Mouse (Mus musculus) kidney, embryonic 15.5 days (tissue): ENCODE measurements around the gene Ncor2. TPM values are rescaled to one million over a fixed set of nuclear protein-coding genes. Genes with fewer than 3 reads are reported as not detected.
A peak's percentile ranks its signal among the peaks of the same experiment; 100 is the strongest.

Source experiments
- ATAC-seq: fragments of 200-750 bp; cut with Nextera tagmentation; replicated peaks from 2 replicates; pipeline ENCODE4 v1.8.0; 2017; ENCODE audit warnings: moderate TSS enrichment; ENCODE audit not compliant: low FRiP score
- H3K27ac ChIP-seq: fragments of 300-500 bp; sonication (generic); 2 replicates; pipeline ENCODE4 v1.5.1; 2015; ENCODE audit warnings: mild to moderate bottlenecking, inconsistent platforms
- H3K27me3 ChIP-seq: fragments of 300-500 bp; sonication (generic); 2 replicates; pipeline ENCODE4 v1.6.1; 2015; ENCODE audit warnings: inconsistent platforms
- H3K36me3 ChIP-seq: fragments of 300-500 bp; sonication (generic); 2 replicates; pipeline ENCODE4 v1.6.1; 2015; ENCODE audit warnings: inconsistent platforms
- H3K4me1 ChIP-seq: fragments of 300-500 bp; sonication (generic); 2 replicates; pipeline ENCODE4 v1.6.1; 2015; ENCODE audit warnings: inconsistent platforms
- H3K4me2 ChIP-seq: fragments of 300-500 bp; sonication (generic); 2 replicates; pipeline ENCODE4 v1.6.1; 2015; ENCODE audit warnings: moderate library complexity, mild to moderate bottlenecking, inconsistent platforms
- H3K4me3 ChIP-seq: fragments of 300-500 bp; sonication (generic); replicated peaks from 2 replicates; pipeline ENCODE4 v1.5.1; 2015; ENCODE audit warnings: mild to moderate bottlenecking, inconsistent platforms
- H3K9ac ChIP-seq: fragments of 300-500 bp; sonication (generic); 2 replicates; pipeline ENCODE4 v1.6.1; 2015; ENCODE audit warnings: mild to moderate bottlenecking, inconsistent platforms
- H3K9me3 ChIP-seq: fragments of 300-500 bp; sonication (generic); replicated peaks from 2 replicates; pipeline ENCODE4 v1.6.1; 2016; ENCODE audit warnings: inconsistent platforms
- WGBS: fragments of 180-500 bp; shearing (Covaris S2); methylation state at CpG from one replicate; pipeline ENCODE4 v1.1.7; 2015; ENCODE audit warnings: mixed read lengths; 5-methylcytosine and 5-hydroxymethylcytosine counted together
- polyA plus RNA-seq: library from polyadenylated mRNA; unstranded; fragments of >200 nt; fragmentation: Nextera tagmentation; extraction: Ambion mirVana; gene quantifications from 2 replicates; pipeline ENCODE4 v1.2.1, GENCODE M21; 2015

The Ncor2 gene
- polyA plus RNA-seq, 1 experiment from 2014 or later: 28.8 TPM

DNA sequence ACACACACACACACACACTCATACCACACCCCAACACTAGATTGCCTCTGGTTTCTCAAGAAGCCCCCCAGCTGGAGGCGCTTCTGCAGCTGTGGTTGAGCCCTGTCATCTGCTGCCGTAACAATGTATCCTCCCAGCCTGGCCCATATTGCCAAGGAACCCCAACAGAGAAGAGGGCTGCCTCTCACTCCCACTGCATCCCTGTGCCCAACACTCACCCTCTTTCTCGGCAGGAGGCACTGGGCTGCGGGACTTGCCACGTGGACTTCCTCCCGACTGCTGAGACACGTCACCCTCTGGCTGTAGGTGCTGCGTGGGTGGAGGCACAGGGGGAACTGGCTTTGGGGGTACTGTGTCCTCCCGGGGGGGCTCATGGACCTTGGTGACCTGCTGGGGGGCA is 137.4 kb downstream of the Ncor2 start:
- no peaks in the 10 kb centered on the region for H3K27me3 ChIP-seq
- H3K4me2 ChIP-seq: no peak overlapping the region
- 77% methylated on average over 9 of the region's 9 CpGs for WGBS
- H3K27ac ChIP-seq: 0 out of 2 replicates have a peak overlapping the region, but pooled peaks have one; percentile 18
- H3K4me1 ChIP-seq: peaks cover 36% of the 10 kb centered on the region
- no peak for ATAC-seq
- no peak overlapping the region for H3K4me3 ChIP-seq
- peaks cover 92% of the 10 kb centered on the region for H3K36me3 ChIP-seq
- H3K9me3 ChIP-seq: no peaks in the 10 kb centered on the region
- H3K9ac ChIP-seq: no peak overlapping the region

DNA sequence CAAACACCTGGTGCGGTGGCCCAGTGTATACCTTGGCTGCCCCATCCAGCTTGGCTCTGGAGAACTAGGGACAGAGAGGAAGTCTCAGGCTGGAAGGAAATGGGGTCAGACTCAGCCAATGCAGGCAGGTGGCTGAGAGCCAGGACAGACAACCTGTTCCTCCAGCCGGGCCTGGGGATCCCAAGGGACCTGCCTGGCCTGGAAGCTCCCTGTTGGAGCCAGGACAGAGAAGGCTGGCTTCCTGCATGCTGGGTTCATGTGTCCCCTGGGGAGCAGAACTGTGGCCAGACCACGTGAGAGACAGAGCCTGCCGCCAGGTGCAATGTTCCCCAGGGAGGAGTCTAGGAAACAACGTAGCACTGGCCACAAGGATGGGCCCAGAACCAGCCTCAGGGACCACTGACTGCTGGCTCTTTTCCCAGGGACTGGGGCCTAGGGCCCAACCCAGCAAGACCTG is 138.9 kb downstream of the Ncor2 start:
- WGBS: 60% methylated on average over 5 of the region's 5 CpGs
- H3K27ac ChIP-seq: peak overlapping the region; percentile 51; the same call in 1 of the 2 replicates
- no peak overlapping the region for H3K4me2 ChIP-seq
- peaks cover 26% of the 10 kb centered on the region for H3K4me1 ChIP-seq
- no peaks in the 10 kb centered on the region for H3K9me3 ChIP-seq
- no peaks in the 10 kb centered on the region for H3K27me3 ChIP-seq
- no peak overlapping the region for H3K9ac ChIP-seq
- peaks cover 93% of the 10 kb centered on the region for H3K36me3 ChIP-seq
- no peak overlapping the region for H3K4me3 ChIP-seq
- ATAC-seq: no peak

DNA sequence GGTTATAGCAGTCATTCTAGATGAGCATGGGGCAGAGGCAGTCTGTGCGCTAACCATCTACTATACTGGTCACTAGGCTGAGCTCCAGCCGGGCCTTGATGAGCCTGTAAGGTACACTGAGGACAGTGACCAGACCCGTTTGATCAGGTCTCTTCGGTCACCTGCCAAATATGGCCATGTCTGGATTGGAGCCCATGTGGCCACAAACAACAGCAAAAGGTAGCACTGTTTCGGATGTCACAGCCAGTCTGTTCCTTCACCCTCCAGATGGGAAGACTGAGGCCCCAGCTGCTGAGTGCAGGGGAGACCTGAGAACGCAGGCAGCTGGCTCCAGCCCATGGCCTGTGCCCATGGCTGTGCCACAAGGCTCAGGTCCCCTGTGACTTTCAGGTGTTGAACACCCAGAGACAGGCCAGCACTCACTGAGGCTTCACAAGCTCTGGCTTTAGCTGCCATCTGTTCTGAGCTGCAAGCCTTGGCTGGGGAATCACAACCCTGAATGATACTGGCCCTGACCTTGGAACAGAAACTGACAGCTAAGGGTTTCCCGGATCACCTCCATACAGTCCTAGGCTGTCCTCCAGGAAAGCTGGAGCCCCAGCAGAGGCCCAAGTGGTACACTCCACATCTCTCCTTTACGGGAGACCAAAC is 139.5 kb downstream of the Ncor2 start:
- no peak overlapping the region for H3K27ac ChIP-seq
- no peak overlapping the region for H3K9ac ChIP-seq
- H3K4me2 ChIP-seq: no peak overlapping the region
- H3K4me3 ChIP-seq: no peak overlapping the region
- no peaks in the 10 kb centered on the region for H3K9me3 ChIP-seq
- 86% methylated on average over 8 of the region's 8 CpGs for WGBS
- peaks cover 93% of the 10 kb centered on the region for H3K36me3 ChIP-seq
- peaks cover 26% of the 10 kb centered on the region for H3K4me1 ChIP-seq
- no peak for ATAC-seq
- no peaks in the 10 kb centered on the region for H3K27me3 ChIP-seq

DNA sequence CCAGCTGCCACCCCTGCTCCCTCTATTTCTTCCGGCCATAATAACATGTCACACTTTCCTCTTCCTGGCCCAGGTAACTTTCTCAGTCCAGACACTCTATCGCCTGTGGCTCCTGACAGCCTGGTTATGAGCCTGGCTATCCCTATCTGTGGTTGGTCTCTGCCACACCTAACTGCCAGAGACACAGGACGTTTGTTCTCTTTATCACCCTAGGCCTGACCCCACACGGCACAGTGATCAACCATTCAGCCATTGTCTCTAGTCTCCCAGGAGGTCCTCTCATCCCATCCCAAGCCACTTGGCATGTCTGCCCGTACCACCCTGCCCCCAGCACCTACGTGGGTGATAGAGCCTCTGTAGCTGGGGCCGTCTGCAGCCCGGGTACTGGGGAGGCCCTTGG is 142.5 kb downstream of the Ncor2 start:
- 86% methylated on average over 8 of the region's 8 CpGs for WGBS
- no peak for ATAC-seq
- Histone ChIP-seq H3K4me3 (no peak overlapping the region), H3K9ac (no peak overlapping the region), H3K4me2 (no peak overlapping the region), H3K27ac (no peak overlapping the region), H3K27me3 (no peaks in the 10 kb centered on the region), H3K9me3 (no peaks in the 10 kb centered on the region), H3K4me1 (peaks cover 18% of the 10 kb centered on the region), H3K36me3 (peaks cover 96% of the 10 kb centered on the region)

DNA sequence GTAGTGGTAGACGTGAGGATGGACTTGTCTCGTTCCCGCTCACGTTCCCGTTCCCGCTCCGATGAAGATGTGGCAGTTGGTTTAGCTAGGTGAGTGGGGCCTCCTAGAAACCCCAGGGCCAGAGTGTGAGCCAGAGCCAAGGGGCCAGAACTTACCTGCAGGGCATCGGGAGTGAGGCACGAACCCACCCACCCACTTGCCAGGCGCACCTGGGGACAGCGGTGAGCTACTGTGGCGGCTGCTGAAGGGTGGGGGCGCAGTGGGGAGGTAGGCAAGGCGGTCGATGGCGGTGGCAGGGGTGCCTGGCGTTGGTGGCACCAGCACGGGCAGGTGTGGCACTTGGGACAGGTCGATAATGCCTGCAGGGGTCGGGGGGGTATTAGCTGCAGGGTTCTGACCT is 150.1 kb downstream of the Ncor2 start:
- Histone ChIP-seq H3K27me3 (no peaks in the 10 kb centered on the region), H3K27ac (no peak overlapping the region), H3K4me2 (no peak overlapping the region), H3K4me1 (no peaks in the 10 kb centered on the region), H3K9me3 (no peaks in the 10 kb centered on the region), H3K9ac (no peak overlapping the region), H3K36me3 (peaks cover 100% of the 10 kb centered on the region), H3K4me3 (no peak overlapping the region)
- ATAC-seq: no peak
- 95% methylated on average over 20 of the region's 20 CpGs for WGBS

DNA sequence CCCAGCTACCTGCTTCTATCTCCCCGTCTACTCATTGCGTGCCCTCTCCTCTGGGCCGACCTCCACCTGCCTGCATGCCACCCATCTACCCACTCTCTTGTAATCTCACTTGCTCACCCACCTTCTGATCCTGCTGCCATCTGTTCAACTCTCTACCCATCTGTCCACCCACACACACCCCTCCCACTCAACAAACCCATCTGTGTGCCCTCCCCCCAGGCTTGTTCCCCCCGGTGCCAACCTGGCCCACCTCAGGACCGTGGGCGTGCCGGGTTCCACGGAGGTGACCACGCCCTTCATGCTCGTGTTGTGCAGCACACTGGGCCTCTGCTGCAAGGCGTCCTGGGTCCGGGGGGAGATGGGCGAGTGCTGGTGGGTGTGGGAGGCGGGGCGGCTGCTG is 150.6 kb downstream of the Ncor2 start:
- H3K36me3 ChIP-seq: peaks cover 100% of the 10 kb centered on the region
- H3K27ac ChIP-seq: no peak overlapping the region
- no peak overlapping the region for H3K9ac ChIP-seq
- 92% methylated on average over 15 of the region's 15 CpGs for WGBS
- H3K27me3 ChIP-seq: no peaks in the 10 kb centered on the region
- H3K4me2 ChIP-seq: no peak overlapping the region
- no peaks in the 10 kb centered on the region for H3K9me3 ChIP-seq
- no peak for ATAC-seq
- H3K4me3 ChIP-seq: no peak overlapping the region
- H3K4me1 ChIP-seq: no peaks in the 10 kb centered on the region

DNA sequence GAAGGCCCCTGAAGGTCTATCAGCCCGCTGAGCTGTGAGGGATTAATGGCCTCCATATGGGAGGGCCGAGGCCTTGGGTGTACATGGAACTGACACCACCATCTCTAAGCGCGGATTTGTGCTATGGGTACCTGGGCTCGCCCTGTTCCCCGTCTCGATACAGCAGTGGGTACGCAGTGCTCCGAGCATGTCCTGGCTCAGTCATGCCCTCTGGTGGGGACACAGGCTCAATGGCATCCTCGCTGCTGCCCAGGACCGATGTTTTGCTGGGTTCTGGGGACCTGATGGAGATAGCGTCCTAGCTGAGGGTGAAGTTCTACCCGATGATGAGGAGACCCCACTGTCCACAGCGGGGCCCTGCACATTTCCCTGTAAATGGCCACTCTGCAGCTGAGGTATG is 155.0 kb downstream of the Ncor2 start:
- Histone ChIP-seq H3K36me3 (peaks cover 84% of the 10 kb centered on the region), H3K27me3 (no peaks in the 10 kb centered on the region), H3K4me3 (no peak overlapping the region), H3K9me3 (no peaks in the 10 kb centered on the region), H3K9ac (no peak overlapping the region), H3K4me2 (no peak overlapping the region), H3K27ac (no peak overlapping the region), H3K4me1 (0 out of 2 replicates have a peak, but pooled peaks cover 6% of the 10 kb centered on the region)
- ATAC-seq: no peak
- 86% methylated on average over 14 of the region's 14 CpGs for WGBS

DNA sequence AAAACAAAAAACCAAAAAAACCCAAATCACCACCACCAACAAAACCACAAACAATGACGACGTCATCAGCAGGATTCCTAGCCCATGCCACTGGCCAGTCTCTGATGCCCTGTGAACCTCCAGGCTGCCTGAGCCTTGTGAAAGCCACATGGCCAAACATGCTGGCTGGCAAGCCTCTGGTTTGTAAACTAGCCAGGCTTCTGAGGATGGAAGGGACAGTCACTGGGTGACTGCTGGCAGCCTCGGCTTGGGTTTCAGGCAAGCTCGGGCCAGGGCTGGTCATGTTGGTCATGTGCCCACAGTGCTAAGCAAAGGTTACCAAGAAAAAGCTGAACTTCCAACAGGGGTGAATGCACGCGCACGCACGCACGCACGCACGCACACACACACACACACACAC is 157.7 kb downstream of the Ncor2 start:
- 77% methylated on average over 11 of the region's 11 CpGs for WGBS
- Histone ChIP-seq H3K4me1 (peaks cover 15% of the 10 kb centered on the region), H3K27ac (no peak overlapping the region), H3K36me3 (peaks cover 84% of the 10 kb centered on the region), H3K9me3 (no peaks in the 10 kb centered on the region), H3K27me3 (no peaks in the 10 kb centered on the region), H3K4me2 (no peak overlapping the region), H3K4me3 (no peak overlapping the region), H3K9ac (no peak overlapping the region)
- ATAC-seq: no peak

DNA sequence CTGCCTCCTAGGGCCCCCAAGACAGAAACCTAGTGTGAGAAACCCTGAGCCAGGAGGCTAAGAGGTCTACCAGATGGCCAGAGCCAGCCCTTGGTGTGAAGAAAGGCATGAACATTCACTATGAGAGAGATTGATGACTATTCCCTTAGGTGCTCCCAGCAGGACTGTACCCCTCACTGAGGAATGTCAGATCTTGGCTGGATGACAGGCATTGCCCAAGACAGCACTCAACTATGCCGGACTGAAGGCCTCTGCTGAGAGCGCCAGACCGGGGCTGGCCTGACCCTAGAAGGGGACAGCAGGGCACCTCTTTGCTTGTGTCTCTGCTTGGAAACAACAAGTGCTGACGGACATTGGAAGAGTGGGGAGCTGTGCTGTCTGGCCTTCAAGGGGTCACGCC is 159.9 kb downstream of the Ncor2 start:
- H3K4me1 ChIP-seq: peaks cover 15% of the 10 kb centered on the region
- ATAC-seq: 0 out of 2 replicates have a peak, but pooled peaks have one; percentile 6
- no peaks in the 10 kb centered on the region for H3K9me3 ChIP-seq
- WGBS: 78% methylated on average over 5 of the region's 5 CpGs
- no peak overlapping the region for H3K9ac ChIP-seq
- no peaks in the 10 kb centered on the region for H3K27me3 ChIP-seq
- peaks cover 79% of the 10 kb centered on the region for H3K36me3 ChIP-seq
- H3K4me2 ChIP-seq: no peak overlapping the region
- H3K4me3 ChIP-seq: no peak overlapping the region
- no peak overlapping the region for H3K27ac ChIP-seq

DNA sequence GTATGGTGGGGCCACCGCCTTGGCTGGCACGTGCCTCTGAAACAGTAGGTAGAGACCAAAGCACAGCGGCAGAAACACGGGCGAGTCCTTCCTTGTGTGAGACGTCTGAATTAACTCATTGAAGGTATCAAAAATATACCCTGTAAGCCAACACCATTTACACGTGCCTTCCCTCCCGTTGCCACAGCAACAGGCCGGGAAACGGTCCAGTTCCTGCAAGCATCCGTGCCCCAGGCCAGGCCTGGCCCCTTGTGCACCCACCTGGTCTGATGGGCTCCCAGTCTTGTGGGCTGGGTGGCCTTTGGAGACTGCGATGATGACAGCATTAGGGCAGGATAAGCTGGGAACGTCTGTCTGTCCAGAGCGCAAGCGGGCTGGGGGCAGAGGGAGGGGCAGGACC is 161.7 kb downstream of the Ncor2 start:
- no peaks in the 10 kb centered on the region for H3K9me3 ChIP-seq
- H3K4me1 ChIP-seq: peaks cover 15% of the 10 kb centered on the region
- H3K4me2 ChIP-seq: no peak overlapping the region
- 0 out of 2 replicates have a peak, but pooled peaks have one; percentile 12 for ATAC-seq
- H3K27me3 ChIP-seq: no peaks in the 10 kb centered on the region
- H3K36me3 ChIP-seq: peaks cover 73% of the 10 kb centered on the region
- no peak overlapping the region for H3K27ac ChIP-seq
- WGBS: 55% methylated on average over 15 of the region's 15 CpGs
- H3K9ac ChIP-seq: no peak overlapping the region
- no peak overlapping the region for H3K4me3 ChIP-seq

DNA sequence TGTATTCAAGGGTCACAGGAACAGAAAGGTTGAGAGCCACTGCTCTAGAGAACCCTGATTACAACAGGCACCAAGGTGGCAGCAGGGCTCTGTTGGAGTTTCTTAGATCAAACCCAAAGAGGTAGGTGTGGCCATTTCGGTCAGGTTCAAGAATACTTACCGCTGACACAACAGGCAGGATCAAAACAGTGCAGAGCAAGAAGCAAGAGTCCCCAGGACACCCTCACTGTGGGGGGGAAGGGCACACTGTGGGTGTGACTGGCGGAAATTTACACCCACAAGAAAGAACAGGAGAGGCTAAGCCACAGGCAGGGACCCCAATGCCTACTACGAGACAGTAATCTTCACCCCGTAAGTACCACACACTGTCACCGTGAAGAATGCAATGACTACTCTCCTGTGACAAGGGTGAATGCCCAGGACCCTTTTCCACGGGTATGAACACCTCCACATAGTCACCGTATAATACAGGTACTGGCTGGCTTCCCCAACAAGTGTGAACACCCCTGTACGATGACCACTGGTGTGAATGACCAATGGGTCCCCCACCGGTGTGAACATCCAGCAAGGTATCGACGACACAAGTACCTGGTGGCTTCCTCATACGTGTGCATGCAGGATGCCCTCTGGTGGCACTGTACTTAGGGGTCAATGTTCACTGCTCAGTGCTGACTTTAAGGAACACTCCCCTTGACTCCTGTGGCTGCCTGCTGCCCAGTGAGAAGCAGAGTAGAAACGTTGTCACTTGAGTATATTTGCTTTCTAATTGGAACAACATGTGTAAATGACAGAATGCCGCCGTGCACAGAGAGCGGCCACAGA is 162.4 kb downstream of the Ncor2 start:
- Histone ChIP-seq H3K9ac (no peak overlapping the region), H3K27ac (no peak overlapping the region), H3K4me3 (no peak overlapping the region), H3K4me2 (no peak overlapping the region), H3K4me1 (peaks cover 15% of the 10 kb centered on the region), H3K36me3 (peaks cover 67% of the 10 kb centered on the region), H3K27me3 (no peaks in the 10 kb centered on the region), H3K9me3 (no peaks in the 10 kb centered on the region)
- no peak for ATAC-seq
- 83% methylated on average over 17 of the region's 17 CpGs for WGBS

DNA sequence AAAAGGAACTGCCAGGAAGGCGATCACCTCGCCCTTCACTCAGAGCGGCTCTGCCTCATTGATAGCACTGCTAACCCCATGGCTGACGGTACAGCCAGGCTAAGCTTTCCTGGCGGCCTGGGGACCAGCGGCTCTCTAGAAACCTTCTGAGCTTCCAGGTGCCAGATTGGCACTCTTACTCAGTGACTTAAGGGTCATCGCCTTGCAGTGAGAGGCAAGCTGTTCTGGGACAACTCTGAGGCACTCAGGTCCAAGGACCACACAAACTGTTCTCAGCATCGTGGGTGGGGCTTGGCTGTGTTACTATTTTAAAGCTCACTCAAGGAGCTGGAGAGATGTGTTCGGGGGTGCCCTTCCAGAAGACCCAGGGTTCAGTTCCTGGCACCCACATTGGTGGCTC is 163.4 kb downstream of the Ncor2 start:
- H3K4me1 ChIP-seq: peaks cover 19% of the 10 kb centered on the region
- 88% methylated on average over 9 of the region's 9 CpGs for WGBS
- H3K4me3 ChIP-seq: no peak overlapping the region
- H3K4me2 ChIP-seq: no peak overlapping the region
- no peak for ATAC-seq
- H3K9me3 ChIP-seq: no peaks in the 10 kb centered on the region
- H3K27me3 ChIP-seq: no peaks in the 10 kb centered on the region
- no peak overlapping the region for H3K27ac ChIP-seq
- H3K36me3 ChIP-seq: peaks cover 70% of the 10 kb centered on the region
- H3K9ac ChIP-seq: no peak overlapping the region
